Mouse (Mus musculus): Measurements from ENCODE around the gene Mbd3l2. TPM values are rescaled to one million over a fixed set of nuclear protein-coding genes. Genes with fewer than 3 reads are reported as not detected.
"Not testable (repeated sequence)": the region's sequence is repeated elsewhere in the genome, so short reads cannot be mapped to it uniquely, and the experiment has no call there.

The Mbd3l2 gene
- total RNA-seq (2014; fragmentation: Nextera tagmentation) (not detected in 2 replicates), total RNA-seq (2017) (not detected in 2 replicates)

DNA sequence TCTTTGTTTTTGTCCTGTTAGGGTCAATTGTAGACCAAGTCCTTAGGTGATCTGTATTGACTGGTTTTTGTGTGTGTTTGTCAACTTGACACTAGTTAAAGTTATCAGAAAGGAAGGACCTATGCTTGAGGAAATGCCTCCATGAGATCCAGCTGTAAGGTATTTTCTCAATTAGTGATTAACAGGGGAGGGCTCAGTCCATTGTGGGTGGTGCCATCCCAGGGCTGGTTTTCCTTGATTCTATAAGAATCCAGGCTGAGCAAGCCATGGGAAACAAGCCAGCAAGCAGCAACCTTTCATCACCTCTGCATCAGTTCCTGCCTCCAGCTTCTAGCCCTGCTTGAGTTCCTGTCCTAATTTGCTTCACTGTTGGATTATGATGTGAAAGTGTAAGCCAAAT lies at the start of gene Mbd3l2:
Gene Mbd3l2 (plus strand): TSS at position 301 of the 400 bp plus-strand sequence.
- ATAC-seq (replicated peaks; ENCODE audit: low FRiP score, low TSS enrichment, poor library complexity, severe bottlenecking), result no peak

- no peak for ATAC-seq (replicated peaks; ENCODE audit: low FRiP score, low TSS enrichment, poor library complexity, severe bottlenecking)
These were observed 44.7 kb upstream of the Mbd3l2 start for GRCm38 (mm10) chr9:18385782-18386181.

DNA sequence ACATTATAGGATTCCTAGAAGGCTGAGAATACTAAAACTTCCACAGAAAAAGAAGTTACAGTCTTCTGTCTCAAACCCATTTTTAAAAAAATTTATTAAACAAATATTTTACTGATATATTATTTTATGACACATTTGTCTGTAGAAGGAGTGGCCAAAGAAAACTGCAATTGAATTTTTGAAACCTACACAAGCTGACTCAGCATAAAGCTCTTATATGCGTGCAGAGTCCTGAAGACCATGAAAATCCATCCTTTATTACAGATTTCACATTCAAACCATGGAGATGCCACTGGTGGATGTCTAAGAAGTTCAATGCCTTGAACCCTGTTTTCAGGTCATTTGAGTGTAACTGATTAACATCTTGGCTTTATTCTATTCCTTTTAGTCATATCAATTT lies 30.8 kb upstream of the Mbd3l2 start:
- ATAC-seq (replicated peaks; ENCODE audit: low FRiP score, low TSS enrichment, poor library complexity, severe bottlenecking), result no peak

GRCm38 (mm10) chr9:18402895-18403294 lies 27.6 kb upstream of the Mbd3l2 start, which contains the start of gene Naalad2:
Naalad2 (minus strand) TSS chr9:18402995.
- ATAC-seq (replicated peaks; ENCODE audit: low FRiP score, low TSS enrichment, poor library complexity, severe bottlenecking), result not testable (repeated sequence)

GRCm38 (mm10) chr9:18404118-18404517 lies 26.3 kb upstream of the Mbd3l2 start, which contains the start of gene Ubtfl1:
Ubtfl1 (plus strand) TSS chr9:18404418.
- no peak for ATAC-seq (replicated peaks; ENCODE audit: low FRiP score, low TSS enrichment, poor library complexity, severe bottlenecking)

- not testable (repeated sequence) for ATAC-seq (replicated peaks; ENCODE audit: low FRiP score, low TSS enrichment, poor library complexity, severe bottlenecking)
These were observed 18.1 kb upstream of the Mbd3l2 start for GRCm38 (mm10) chr9:18412371-18412770.

- ATAC-seq (replicated peaks; ENCODE audit: low FRiP score, low TSS enrichment, poor library complexity, severe bottlenecking), result no peak
These were observed 1.2 kb downstream of the Mbd3l2 start for GRCm38 (mm10) chr9:18431687-18432086.

DNA sequence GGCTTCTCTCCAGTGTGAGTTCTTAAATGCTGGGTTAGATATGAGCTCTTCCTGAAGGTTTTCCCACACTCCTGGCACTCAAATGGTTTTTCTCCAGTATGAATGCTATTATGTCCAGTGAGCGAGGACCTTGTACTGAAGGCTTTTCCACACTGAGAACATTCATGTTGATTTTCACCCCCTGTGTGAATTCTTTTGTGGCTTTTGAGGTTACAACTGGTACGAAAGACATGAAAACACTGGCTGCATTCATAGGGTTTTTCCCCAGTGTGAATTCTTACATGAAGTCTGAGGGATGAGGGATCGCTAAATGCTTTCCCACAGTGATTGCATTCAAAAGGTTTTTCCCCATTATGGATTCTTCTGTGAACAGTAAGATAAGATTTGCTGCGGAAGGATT lies 26.1 kb downstream of the Mbd3l2 start:
- no peak for ATAC-seq (replicated peaks; ENCODE audit: low FRiP score, low TSS enrichment, poor library complexity, severe bottlenecking)

DNA sequence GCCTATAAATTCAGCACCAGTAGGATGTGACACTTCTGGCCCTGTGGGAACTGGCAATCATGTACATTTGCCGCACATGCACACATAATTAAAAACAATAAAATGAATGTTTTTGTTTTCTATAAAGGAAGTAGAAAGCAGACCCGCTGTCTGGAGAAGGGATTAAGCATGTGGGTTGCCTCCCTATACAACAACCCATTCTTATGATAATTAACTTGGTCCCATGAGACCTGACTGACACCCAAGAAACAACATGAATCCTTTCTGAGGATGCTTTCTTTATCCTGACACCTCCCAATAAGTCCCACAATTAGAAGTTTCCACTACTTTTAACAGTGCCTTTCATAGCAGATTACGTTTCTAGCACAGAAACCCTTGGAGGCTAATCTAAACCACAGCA lies 36.9 kb downstream of the Mbd3l2 start:
- no peak for ATAC-seq (replicated peaks; ENCODE audit: low FRiP score, low TSS enrichment, poor library complexity, severe bottlenecking)

GRCm38 (mm10) chr9:18468005-18468404 lies 37.6 kb downstream of the Mbd3l2 start:
- no peak for ATAC-seq (replicated peaks; ENCODE audit: low FRiP score, low TSS enrichment, poor library complexity, severe bottlenecking)

DNA sequence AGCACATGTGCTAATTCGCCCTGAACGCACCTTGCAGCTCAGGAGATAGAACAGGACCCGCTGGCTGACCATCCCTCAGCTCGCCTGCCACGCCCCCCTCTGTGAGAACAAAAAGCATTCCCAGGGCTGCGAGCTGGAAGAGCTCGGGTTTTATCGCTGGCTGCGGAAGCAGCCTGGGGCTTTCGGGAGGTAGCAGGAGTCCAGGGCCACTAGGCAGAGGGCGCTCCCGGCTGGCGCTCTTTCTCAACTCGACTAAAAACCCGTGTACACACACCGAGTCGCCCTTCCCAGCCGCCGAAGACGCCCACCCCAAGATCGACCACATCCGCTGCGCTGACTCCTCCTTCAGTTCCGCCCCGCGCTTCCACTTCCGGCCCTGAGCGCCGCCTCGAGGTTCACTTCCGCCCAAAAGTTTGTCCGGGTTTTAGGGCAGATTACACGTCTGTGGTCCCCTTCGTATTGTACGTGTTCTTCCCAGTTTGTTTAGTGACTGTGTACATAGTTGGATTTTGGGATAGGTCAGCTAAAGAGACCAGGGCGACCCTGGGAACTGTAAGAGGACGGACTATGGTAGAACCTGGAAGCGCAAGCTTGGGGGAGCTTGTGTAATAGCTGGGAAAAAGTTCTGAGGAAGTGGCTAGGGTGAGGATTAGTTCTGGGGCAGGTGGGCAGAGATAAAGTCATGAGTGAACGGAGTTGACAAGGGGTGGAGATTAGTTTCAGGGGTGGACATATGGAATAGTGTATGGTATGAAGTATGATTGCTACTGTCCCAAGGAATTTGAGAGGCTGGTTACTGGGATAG lies 43.1 kb downstream of the Mbd3l2 start:
- ATAC-seq (replicated peaks; ENCODE audit: low FRiP score, low TSS enrichment, poor library complexity, severe bottlenecking), result peak; percentile 99

GRCm38 (mm10) chr9:18478168-18478567 lies 47.7 kb downstream of the Mbd3l2 start, which contains the start of the genes Zfp558 and Mbd3l1:
Zfp558 (minus strand) TSS chr9:18478268.
Mbd3l1 (plus strand) TSS chr9:18478359.
- ATAC-seq (replicated peaks; ENCODE audit: low FRiP score, low TSS enrichment, poor library complexity, severe bottlenecking), result no peak

Other genes with a start within 250 kb of the Mbd3l2 start
- gene Chordc1, start 138.5 kb upstream of the Mbd3l2 start, total RNA-seq (2014; fragmentation: Nextera tagmentation), result 38.5 and 74.0 TPM in 2 replicates
- 106 and 154 TPM in 2 replicates for gene Chordc1, start 138.5 kb upstream of the Mbd3l2 start, total RNA-seq (2017)
- not detected in 2 replicates for gene Naalad2, start 27.7 kb upstream of the Mbd3l2 start, total RNA-seq (2014; fragmentation: Nextera tagmentation)
- not detected in 2 replicates for gene Naalad2, start 27.7 kb upstream of the Mbd3l2 start, total RNA-seq (2017)
- not detected in 2 replicates for gene Ubtfl1, start 26.2 kb upstream of the Mbd3l2 start, total RNA-seq (2014; fragmentation: Nextera tagmentation)
- not detected in 2 replicates for gene Ubtfl1, start 26.2 kb upstream of the Mbd3l2 start, total RNA-seq (2017)
- gene Zfp558, start 47.6 kb downstream of the Mbd3l2 start, total RNA-seq (2014; fragmentation: Nextera tagmentation), result 2.6 and 2.9 TPM in 2 replicates
- 1.4 and 1.5 TPM in 2 replicates for gene Zfp558, start 47.6 kb downstream of the Mbd3l2 start, total RNA-seq (2017)
- not detected in 2 replicates for gene Mbd3l1, start 47.7 kb downstream of the Mbd3l2 start, total RNA-seq (2014; fragmentation: Nextera tagmentation)
- not detected in 2 replicates for gene Mbd3l1, start 47.7 kb downstream of the Mbd3l2 start, total RNA-seq (2017)
- gene Muc16, start 243.9 kb downstream of the Mbd3l2 start, total RNA-seq (2014; fragmentation: Nextera tagmentation), result not detected in 2 replicates
- gene Muc16, start 243.9 kb downstream of the Mbd3l2 start, total RNA-seq (2017), result not detected in 2 replicates

Measured in megakaryocyte-erythroid progenitor cell, adult 5-6 weeks (primary cell).